Mouse (Mus musculus): ENCODE results near the gene Ppp1ca. TPM values are rescaled to one million over a fixed set of nuclear protein-coding genes. Genes with fewer than 3 reads are reported as not detected.

Gene Ppp1ca
- polyA plus RNA-seq, 1 experiment from 2014 or later = 946 TPM

GRCm38 (mm10) chr19:4244775-4245174 is 52.9 kb downstream of the Ppp1ca start:
- H3K4me1 ChIP-seq = peaks cover under 1% of the 10 kb centered on the region; the same call in 1 of the 2 replicates
- H3K4me3 ChIP-seq = no peak overlapping the region
- H3K36me3 ChIP-seq = no peaks in the 10 kb centered on the region
- no peak overlapping the region for H3K27ac ChIP-seq
- H3K27me3 ChIP-seq (ENCODE audit: insufficient read depth, poor library complexity, severe bottlenecking) = no peaks in the 10 kb centered on the region
- H3K9me3 ChIP-seq = no peaks in the 10 kb centered on the region
- WGBS = 72% methylated on average over 6 of the region's 6 CpGs
- no peak for DNase-seq (ENCODE audit: low spot score)

Small RNA genes within 50 kb of the gene (microRNA-seq; reads per million reads assigned to microRNA genes)
- gene Gm26115 = not detected

Other genes with a start within 250 kb of the Ppp1ca start
- gene Aldh3b3, start 233.4 kb upstream of the Ppp1ca start, polyA plus RNA-seq (2016; fragmentation: Nextera tagmentation; extraction: Ambion mirVana) = not detected in 2 replicates
- gene Aldh3b2, start 219.7 kb upstream of the Ppp1ca start, polyA plus RNA-seq (2016; fragmentation: Nextera tagmentation; extraction: Ambion mirVana) = 0.51 and 1.8 TPM in 2 replicates
- 9.5 and 10.3 TPM in 2 replicates for gene Acy3, start 205.5 kb upstream of the Ppp1ca start, polyA plus RNA-seq (2016; fragmentation: Nextera tagmentation; extraction: Ambion mirVana)
- 0.45 TPM in 1 of 2 replicates, not detected in the other for gene Tbx10, start 199.3 kb upstream of the Ppp1ca start, polyA plus RNA-seq (2016; fragmentation: Nextera tagmentation; extraction: Ambion mirVana)
- 40.2 and 52.4 TPM in 2 replicates for gene Nudt8, start 191.5 kb upstream of the Ppp1ca start, polyA plus RNA-seq (2016; fragmentation: Nextera tagmentation; extraction: Ambion mirVana)
- 4.1 and 5.2 TPM in 2 replicates for gene Gm49405, start 191.4 kb upstream of the Ppp1ca start, polyA plus RNA-seq (2016; fragmentation: Nextera tagmentation; extraction: Ambion mirVana)
- 32.4 and 75.0 TPM in 2 replicates for gene Doc2g, start 188.8 kb upstream of the Ppp1ca start, polyA plus RNA-seq (2016; fragmentation: Nextera tagmentation; extraction: Ambion mirVana)
- gene Ndufv1, start 179.3 kb upstream of the Ppp1ca start, polyA plus RNA-seq (2016; fragmentation: Nextera tagmentation; extraction: Ambion mirVana) = 298 and 420 TPM in 2 replicates
- gene Gstp1, start 154.1 kb upstream of the Ppp1ca start, polyA plus RNA-seq (2016; fragmentation: Nextera tagmentation; extraction: Ambion mirVana) = 402 and 470 TPM in 2 replicates
- gene Gstp2, start 146.0 kb upstream of the Ppp1ca start, polyA plus RNA-seq (2016; fragmentation: Nextera tagmentation; extraction: Ambion mirVana) = 2.9 TPM in 2 replicates
- 0.37 TPM in 1 of 2 replicates, not detected in the other for gene Gstp3, start 132.5 kb upstream of the Ppp1ca start, polyA plus RNA-seq (2016; fragmentation: Nextera tagmentation; extraction: Ambion mirVana)
- not detected in 2 replicates for gene Cabp2, start 110.5 kb upstream of the Ppp1ca start, polyA plus RNA-seq (2016; fragmentation: Nextera tagmentation; extraction: Ambion mirVana)
- 67.9 and 86.0 TPM in 2 replicates for gene Cdk2ap2, start 94.9 kb upstream of the Ppp1ca start, polyA plus RNA-seq (2016; fragmentation: Nextera tagmentation; extraction: Ambion mirVana)
- 14.3 and 21.2 TPM in 2 replicates for gene Pitpnm1, start 92.1 kb upstream of the Ppp1ca start, polyA plus RNA-seq (2016; fragmentation: Nextera tagmentation; extraction: Ambion mirVana)
- gene Aip, start 66.2 kb upstream of the Ppp1ca start, polyA plus RNA-seq (2016; fragmentation: Nextera tagmentation; extraction: Ambion mirVana) = 89.7 and 93.8 TPM in 2 replicates
- gene Gpr152, start 52.3 kb upstream of the Ppp1ca start, polyA plus RNA-seq (2016; fragmentation: Nextera tagmentation; extraction: Ambion mirVana) = not detected in 2 replicates
- not detected in 2 replicates for gene Cabp4, start 48.0 kb upstream of the Ppp1ca start, polyA plus RNA-seq (2016; fragmentation: Nextera tagmentation; extraction: Ambion mirVana)
- gene Coro1b, start 43.4 kb upstream of the Ppp1ca start, polyA plus RNA-seq (2016; fragmentation: Nextera tagmentation; extraction: Ambion mirVana) = 135 and 146 TPM in 2 replicates
- gene Ptprcap, start 38.5 kb upstream of the Ppp1ca start, polyA plus RNA-seq (2016; fragmentation: Nextera tagmentation; extraction: Ambion mirVana) = 1.8 and 4.4 TPM in 2 replicates
- gene Rps6kb2, start 28.7 kb upstream of the Ppp1ca start, polyA plus RNA-seq (2016; fragmentation: Nextera tagmentation; extraction: Ambion mirVana) = 53.4 and 57.0 TPM in 2 replicates
- gene Carns1, start 16.6 kb upstream of the Ppp1ca start, polyA plus RNA-seq (2016; fragmentation: Nextera tagmentation; extraction: Ambion mirVana) = 2.3 and 2.8 TPM in 2 replicates
- gene Tbc1d10c, start 781 bp upstream of the Ppp1ca start, polyA plus RNA-seq (2016; fragmentation: Nextera tagmentation; extraction: Ambion mirVana) = 0.94 and 1.5 TPM in 2 replicates
- 33.0 and 40.0 TPM in 2 replicates for gene Rad9a, start 9.6 kb downstream of the Ppp1ca start, polyA plus RNA-seq (2016; fragmentation: Nextera tagmentation; extraction: Ambion mirVana)
- gene Clcf1, start 22.2 kb downstream of the Ppp1ca start, polyA plus RNA-seq (2016; fragmentation: Nextera tagmentation; extraction: Ambion mirVana) = 2.1 and 3.4 TPM in 2 replicates
- not detected in 2 replicates for gene AC109138.7, start 22.3 kb downstream of the Ppp1ca start, polyA plus RNA-seq (2016; fragmentation: Nextera tagmentation; extraction: Ambion mirVana)
- gene Pold4, start 39.8 kb downstream of the Ppp1ca start, polyA plus RNA-seq (2016; fragmentation: Nextera tagmentation; extraction: Ambion mirVana) = 15.5 and 18.7 TPM in 2 replicates
- gene Ssh3, start 77.1 kb downstream of the Ppp1ca start, polyA plus RNA-seq (2016; fragmentation: Nextera tagmentation; extraction: Ambion mirVana) = 2.9 and 3.5 TPM in 2 replicates
- gene Ankrd13d, start 91.1 kb downstream of the Ppp1ca start, polyA plus RNA-seq (2016; fragmentation: Nextera tagmentation; extraction: Ambion mirVana) = 1.9 and 3.6 TPM in 2 replicates
- 12.0 and 16.5 TPM in 2 replicates for gene Grk2, start 114.2 kb downstream of the Ppp1ca start, polyA plus RNA-seq (2016; fragmentation: Nextera tagmentation; extraction: Ambion mirVana)
- 52.3 and 53.6 TPM in 2 replicates for gene Kdm2a, start 206.2 kb downstream of the Ppp1ca start, polyA plus RNA-seq (2016; fragmentation: Nextera tagmentation; extraction: Ambion mirVana)
- gene Rhod, start 247.4 kb downstream of the Ppp1ca start, polyA plus RNA-seq (2016; fragmentation: Nextera tagmentation; extraction: Ambion mirVana) = 24.3 and 28.9 TPM in 2 replicates

All from heart, embryonic 10.5 days (tissue).